Comparison of ENCODE assay signal across 8 mouse cellular contexts in the genomic region with DNA sequence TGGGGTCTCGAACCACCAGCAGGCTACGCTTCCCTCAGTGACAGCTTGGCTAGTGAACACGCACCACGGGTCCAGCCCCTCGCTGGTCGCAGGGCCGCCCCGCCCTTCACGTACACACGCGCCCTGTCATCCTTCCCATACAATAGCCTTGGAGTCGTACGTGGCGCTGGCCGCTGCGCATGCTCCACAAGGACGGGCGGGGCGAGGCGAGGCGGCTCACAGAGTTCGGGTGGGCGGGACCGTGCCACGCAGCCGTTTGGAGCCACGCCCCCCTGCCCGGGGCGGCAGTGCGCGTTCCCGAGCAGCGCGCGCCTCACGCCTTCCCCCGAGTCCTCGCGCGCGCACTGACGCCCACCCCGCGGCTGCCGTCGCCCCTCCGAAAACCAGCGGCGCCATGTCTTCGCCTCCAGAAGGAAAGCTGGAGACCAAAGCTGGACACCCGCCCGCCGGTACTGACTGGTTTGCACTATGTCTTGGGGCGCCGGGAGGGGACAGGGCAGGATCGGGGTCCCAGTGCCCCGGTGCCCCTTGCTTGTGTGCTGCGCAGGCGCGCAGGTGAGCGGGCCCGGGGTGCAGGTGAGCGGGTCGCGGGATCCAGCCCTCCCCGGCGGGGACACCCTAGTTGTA. TPM values are rescaled to one million over a fixed set of nuclear protein-coding genes. Genes with fewer than 3 reads are reported as not detected.
DNase-seq lines count a peak whose midpoint lies in the region; ATAC-seq lines count a peak whose summit lies in the region.

A gene (plus strand): TSS at position 180 of the 627 bp plus-strand sequence.

- H3K4me1 ChIP-seq in heart, embryonic 10.5 days, result peaks cover 36% of the 10 kb centered on the region; the same call in 1 of the 2 replicates
- H3K4me1 ChIP-seq in kidney, embryonic 15.5 days, result peaks cover 21% of the 10 kb centered on the region

- DNase-seq in 416B (ENCODE audit: low read depth), result peak; percentile 96
- DNase-seq in brain, adult 2 months (ENCODE audit: low read depth, low spot score), result peak; percentile 98
- peak; percentile 99 for DNase-seq in heart, embryonic 10.5 days (ENCODE audit: low spot score)
- peak; percentile 98 for DNase-seq in liver
- DNase-seq in spleen, postnatal 4 days (ENCODE audit: low spot score in 2 of 2), result peak; percentile 96 to 98

- no peaks in the 10 kb centered on the region for H3K36me3 ChIP-seq in heart, embryonic 10.5 days
- H3K36me3 ChIP-seq in kidney, embryonic 15.5 days, result no peaks in the 10 kb centered on the region

- under 1% methylated on average over 67 of the region's 67 CpGs for WGBS in heart, embryonic 10.5 days
- under 1% methylated on average over 64 of the region's 67 CpGs for WGBS in kidney, embryonic 15.5 days

- H3K4me3 ChIP-seq in heart, embryonic 10.5 days, result peak within 1 kb of the TSS; percentile 80
- peak within 1 kb of the TSS; percentile 84 for H3K4me3 ChIP-seq in kidney, embryonic 15.5 days (replicated peaks)

- no peaks in the 10 kb centered on the region for H3K9me3 ChIP-seq in heart, embryonic 10.5 days
- no peaks in the 10 kb centered on the region for H3K9me3 ChIP-seq in kidney, embryonic 15.5 days (replicated peaks)

- peak within 1 kb of the TSS; percentile 93 for H3K27ac ChIP-seq in heart, embryonic 10.5 days
- H3K27ac ChIP-seq in kidney, embryonic 15.5 days, result peak within 1 kb of the TSS; percentile 91

- peak within 1 kb of the TSS; percentile 83 for H3K4me2 ChIP-seq in kidney, embryonic 15.5 days

- peak within 1 kb of the TSS; percentile 83 for H3K9ac ChIP-seq in kidney, embryonic 15.5 days

- peak; percentile 98 for ATAC-seq in erythroblast, adult 5-6 weeks (replicated peaks; ENCODE audit: low FRiP score, poor library complexity, severe bottlenecking)
- ATAC-seq in kidney, embryonic 15.5 days (replicated peaks; ENCODE audit: low FRiP score), result peak; percentile 99
- peak; percentile 89 for ATAC-seq in monocyte, adult 5-6 weeks (replicated peaks; ENCODE audit: insufficient number of reproducible peaks, low FRiP score, low TSS enrichment, poor library complexity, severe bottlenecking)

- no peaks in the 10 kb centered on the region for H3K27me3 ChIP-seq in heart, embryonic 10.5 days (ENCODE audit: insufficient read depth, poor library complexity, severe bottlenecking)
- no peaks in the 10 kb centered on the region for H3K27me3 ChIP-seq in kidney, embryonic 15.5 days

RNA-seq across cellular contexts. Expression of the gene that starts here (rescaled TPM):
- total RNA-seq in erythroblast, adult 5-6 weeks (2015; ENCODE audit: low replicate concordance), result 24.0 and 34.2 TPM in 2 replicates
- 11.8 and 15.6 TPM in 2 replicates for total RNA-seq in erythroblast, adult 5-6 weeks (2017; ENCODE audit: low replicate concordance)
- polyA plus RNA-seq in heart, embryonic 10.5 days (2016; fragmentation: Nextera tagmentation; extraction: Ambion mirVana), result 38.1 and 49.2 TPM in 2 replicates
- 86.3 TPM in 2 replicates for polyA plus RNA-seq in kidney, embryonic 15.5 days (2015; fragmentation: Nextera tagmentation; extraction: Ambion mirVana)
- total RNA-seq in monocyte, adult 5-6 weeks (2017), result 32.1 to 76.3 TPM (median 67.0 TPM) in 3 replicates

Comparison
In these comparisons a context has a peak if more than half of its experiments do, and no peak if none do; other contexts are left out.
1. Peak in every context shown above with its lines: DNase-seq, ATAC-seq, H3K4me3 ChIP-seq and H3K27ac ChIP-seq.